Mouse (Mus musculus): ENCODE results near the gene Nnat.
"Not testable (repeated sequence)": the region's sequence is repeated elsewhere in the genome, so short reads cannot be mapped to it uniquely, and the experiment has no call there.

Nnat gene

GRCm38 (mm10) chr2:157552158-157552886 is 7.6 kb upstream of the Nnat start:
- no peak for DNase-seq (ENCODE audit: low spot score in 2 of 2)

GRCm38 (mm10) chr2:157556074-157556698 is 3.7 kb upstream of the Nnat start:
- no peak for DNase-seq (ENCODE audit: low spot score in 2 of 2)

GRCm38 (mm10) chr2:157558051-157558450 is 1.8 kb upstream of the Nnat start:
- DNase-seq (ENCODE audit: low spot score in 2 of 2): no peak

GRCm38 (mm10) chr2:157558520-157558919 is 1.4 kb upstream of the Nnat start:
- DNase-seq (ENCODE audit: low spot score in 2 of 2): no peak

GRCm38 (mm10) chr2:157559440-157559839 is 438 bp upstream of the Nnat start:
- DNase-seq (ENCODE audit: low spot score in 2 of 2): no peak

GRCm38 (mm10) chr2:157560302-157560701 is 424 bp downstream of the Nnat start:
- no peak for DNase-seq (ENCODE audit: low spot score in 2 of 2)

GRCm38 (mm10) chr2:157561165-157561836 is 1.4 kb downstream of the Nnat start:
- peak in 1 of 2 experiments; percentile 51 for DNase-seq (ENCODE audit: low spot score in 2 of 2)

- no peak for DNase-seq (ENCODE audit: low spot score in 2 of 2)
These were observed 3.2 kb downstream of the Nnat start for GRCm38 (mm10) chr2:157563031-157563430.

- peak in 1 of 2 experiments; percentile 2 for DNase-seq (ENCODE audit: low spot score in 2 of 2)
These were observed 4.8 kb downstream of the Nnat start for GRCm38 (mm10) chr2:157564723-157565122.

- DNase-seq (ENCODE audit: low spot score in 2 of 2): peak in 1 of 2 experiments; percentile 4
These were observed 5.6 kb downstream of the Nnat start for GRCm38 (mm10) chr2:157565446-157565845.

GRCm38 (mm10) chr2:157565898-157566259 is 6.0 kb downstream of the Nnat start:
- no peak for DNase-seq (ENCODE audit: low spot score in 2 of 2)

GRCm38 (mm10) chr2:157566260-157566952 is 6.5 kb downstream of the Nnat start:
- peak; percentile 76 to 78 for DNase-seq (ENCODE audit: low spot score in 2 of 2)

- DNase-seq (ENCODE audit: low spot score in 2 of 2): no peak
These were observed 7.5 kb downstream of the Nnat start for GRCm38 (mm10) chr2:157567235-157567961.

- no peak for DNase-seq (ENCODE audit: low spot score in 2 of 2)
These were observed 9.0 kb downstream of the Nnat start for GRCm38 (mm10) chr2:157568881-157569280.

- no peak for DNase-seq (ENCODE audit: low spot score in 2 of 2)
These were observed 10.1 kb downstream of the Nnat start for GRCm38 (mm10) chr2:157569796-157570485.

- peak in 1 of 2 experiments; percentile 73 for DNase-seq (ENCODE audit: low spot score in 2 of 2)
These were observed 11.4 kb downstream of the Nnat start, which contains the start of gene Blcap for GRCm38 (mm10) chr2:157571224-157571832. Blcap (minus strand) TSS chr2:157571274.

GRCm38 (mm10) chr2:157572786-157573185 is 12.9 kb downstream of the Nnat start:
- no peak for DNase-seq (ENCODE audit: low spot score in 2 of 2)

- DNase-seq (ENCODE audit: low spot score in 2 of 2): not testable (repeated sequence)
These were observed 25.5 kb downstream of the Nnat start for GRCm38 (mm10) chr2:157585351-157585750.

- no peak for DNase-seq (ENCODE audit: low spot score in 2 of 2)
These were observed 37.1 kb downstream of the Nnat start for GRCm38 (mm10) chr2:157596876-157597566.

- no peak for DNase-seq (ENCODE audit: low spot score in 2 of 2)
These were observed 41.6 kb downstream of the Nnat start for GRCm38 (mm10) chr2:157601435-157601839.
